Mouse (Mus musculus) G1E (cell line): Measurements from ENCODE around the gene Adamtsl2. TPM values are rescaled to one million over a fixed set of nuclear protein-coding genes. Genes with fewer than 3 reads are reported as not detected.

ENCODE experiments used
- ATAC-seq: 2 replicates; pipeline ENCODE4 v1.8.0; 2016; ENCODE audit warnings: mild to moderate bottlenecking; ENCODE audit not compliant: insufficient number of reproducible peaks, poor library complexity, low FRiP score, severe bottlenecking; ENCODE audit errors: extremely low read depth
- DNase-seq: peaks from one replicate; pipeline ENCODE4 v3.0.0; 2012; ENCODE audit warnings: low spot score
- H3K27me3 ChIP-seq: 2 replicates; pipeline ENCODE4 v1.6.1; 2012; ENCODE audit warnings: mild to moderate bottlenecking, low read length, inconsistent platforms; ENCODE audit not compliant: insufficient read depth
- H3K36me3 ChIP-seq: replicated peaks from 2 replicates; pipeline ENCODE3; 2012; ENCODE audit warnings: mild to moderate bottlenecking, inconsistent platforms
- H3K4me1 ChIP-seq: 2 replicates; pipeline ENCODE4 v1.6.1; 2012; ENCODE audit warnings: low read depth, low read length, inconsistent platforms, mixed read lengths; ENCODE audit not compliant: insufficient read depth
- H3K4me3 ChIP-seq: 2 replicates; pipeline ENCODE4 v1.5.1; 2012; ENCODE audit warnings: low read depth, mild to moderate bottlenecking, inconsistent platforms, low read length, moderate library complexity, mixed read lengths
- H3K9me3 ChIP-seq: replicated peaks from 2 replicates; pipeline ENCODE4 v1.6.1; 2012; ENCODE audit warnings: inconsistent platforms
- CTCF ChIP-seq: IDR thresholded peaks from 2 replicates; pipeline ENCODE4 v1.5.1; 2012; ENCODE audit warnings: low read depth, low read length, inconsistent platforms, mixed read lengths
- GATA1 ChIP-seq: IDR thresholded peaks from 2 replicates; pipeline ENCODE4 v1.6.1; 2012; ENCODE audit warnings: borderline replicate concordance, low read length, inconsistent platforms, mixed read lengths
- GATA2 ChIP-seq: IDR thresholded peaks from 2 replicates; pipeline ENCODE4 v1.6.1; 2012; ENCODE audit warnings: low read depth, low read length, inconsistent platforms, borderline replicate concordance
- POLR2AphosphoS5 ChIP-seq: IDR thresholded peaks from 2 replicates; pipeline ENCODE4 v1.6.1; 2012; ENCODE audit warnings: low read depth, low read length, inconsistent platforms; ENCODE audit not compliant: insufficient replicate concordance
- TAL1 ChIP-seq: conservative IDR thresholded peaks from 2 replicates; pipeline ENCODE4 v1.6.1; 2012; ENCODE audit warnings: low read depth, low read length, inconsistent platforms, mixed read lengths
- polyA plus RNA-seq: library from polyadenylated mRNA; stranded (reverse); fragments of >175 nt; gene quantifications from 2 replicates; pipeline ENCODE4 v1.2.3, GENCODE M21; 2012
- total RNA-seq, 2 experiments: library from RNA; stranded (forward) in 1 of 2; stranded (reverse) in 1 of 2; fragments of 200-1000 nt in 1 of 2; fragments of >200 nt in 1 of 2; fragmentation: Nextera tagmentation in 1 of 2; gene quantifications; 2 replicates each; pipeline ENCODE4 v1.2.3; 2014 to 2017

Gene Adamtsl2
- total and polyA plus RNA-seq, 3 experiments = 0.11 TPM; not detected in 2

- Histone ChIP-seq H3K27me3 (peaks cover 4% of the 10 kb centered on the region; the same call in 1 of the 2 replicates), H3K4me1 (no peaks in the 10 kb centered on the region), H3K36me3 (no peaks in the 10 kb centered on the region), H3K9me3 (no peaks in the 10 kb centered on the region), H3K4me3 (no peak overlapping the region)
- DNase-seq = no peak
- TF ChIP-seq CTCF (no peak), POLR2AphosphoS5 (no peak), GATA1 (no peak), TAL1 (no peak), GATA2 (no peak)
- no peak for ATAC-seq
Measured at GRCm38 (mm10) chr2:27087581-27087980, 8.4 kb downstream of the Adamtsl2 start.

- H3K4me3 ChIP-seq = no peak overlapping the region
- TF ChIP-seq GATA2 (no peak), GATA1 (no peak), CTCF (no peak), POLR2AphosphoS5 (no peak), TAL1 (no peak)
- peaks cover under 1% of the 10 kb centered on the region; the same call in 1 of the 2 replicates for H3K27me3 ChIP-seq
- ATAC-seq = no peak
- H3K9me3 ChIP-seq = no peaks in the 10 kb centered on the region
- no peaks in the 10 kb centered on the region for H3K36me3 ChIP-seq
- no peak for DNase-seq
- H3K4me1 ChIP-seq = no peaks in the 10 kb centered on the region
Measured at GRCm38 (mm10) chr2:27088071-27088644, 9.0 kb downstream of the Adamtsl2 start.

- Histone ChIP-seq H3K4me1 (no peaks in the 10 kb centered on the region), H3K27me3 (no peaks in the 10 kb centered on the region; the same call in 1 of the 2 replicates), H3K9me3 (no peaks in the 10 kb centered on the region), H3K36me3 (no peaks in the 10 kb centered on the region), H3K4me3 (no peak overlapping the region)
- no peak for TF ChIP-seq CTCF
- no peak for TF ChIP-seq TAL1
- no peak for TF ChIP-seq GATA1
- no peak for TF ChIP-seq POLR2AphosphoS5
- ATAC-seq (no peak), DNase-seq (no peak)
Measured at GRCm38 (mm10) chr2:27088700-27089099, 9.5 kb downstream of the Adamtsl2 start.

- DNase-seq = no peak
- Histone ChIP-seq H3K36me3 (no peaks in the 10 kb centered on the region), H3K4me1 (no peaks in the 10 kb centered on the region), H3K4me3 (no peak overlapping the region), H3K9me3 (no peaks in the 10 kb centered on the region), H3K27me3 (no peaks in the 10 kb centered on the region; the same call in 1 of the 2 replicates)
- ATAC-seq = no peak
- TF ChIP-seq GATA2 (no peak), CTCF (no peak), TAL1 (no peak), POLR2AphosphoS5 (no peak), GATA1 (no peak)
Measured at GRCm38 (mm10) chr2:27089238-27089637, 10.1 kb downstream of the Adamtsl2 start.

GRCm38 (mm10) chr2:27095178-27095577 lies 16.0 kb downstream of the Adamtsl2 start:
- Histone ChIP-seq H3K4me3 (no peak overlapping the region), H3K27me3 (peaks cover 3% of the 10 kb centered on the region), H3K9me3 (no peaks in the 10 kb centered on the region)

GRCm38 (mm10) chr2:27096341-27096981 lies 17.3 kb downstream of the Adamtsl2 start:
- Histone ChIP-seq H3K4me3 (no peak overlapping the region), H3K36me3 (no peaks in the 10 kb centered on the region), H3K4me1 (no peaks in the 10 kb centered on the region), H3K9me3 (no peaks in the 10 kb centered on the region), H3K27me3 (peaks cover 3% of the 10 kb centered on the region)
- DNase-seq (no peak), ATAC-seq (no peak)
- TF ChIP-seq TAL1 (no peak), POLR2AphosphoS5 (no peak), GATA1 (no peak), CTCF (no peak), GATA2 (no peak)

More at GRCm38 (mm10) chr2:27095178-27095577, 16.0 kb downstream of the Adamtsl2 start:
- TF ChIP-seq TAL1 (no peak), CTCF (no peak), GATA2 (no peak), POLR2AphosphoS5 (no peak), GATA1 (no peak)
- ATAC-seq (no peak), DNase-seq (no peak)
- H3K36me3 ChIP-seq = no peaks in the 10 kb centered on the region
- no peaks in the 10 kb centered on the region for H3K4me1 ChIP-seq
